Mouse (Mus musculus): ENCODE data around the gene Nxpe3.
A peak's percentile ranks its signal among the peaks of the same experiment; 100 is the strongest.
"Not testable (repeated sequence)": the region's sequence is repeated elsewhere in the genome, so short reads cannot be mapped to it uniquely, and the experiment has no call there.

Nxpe3 gene

DNA sequence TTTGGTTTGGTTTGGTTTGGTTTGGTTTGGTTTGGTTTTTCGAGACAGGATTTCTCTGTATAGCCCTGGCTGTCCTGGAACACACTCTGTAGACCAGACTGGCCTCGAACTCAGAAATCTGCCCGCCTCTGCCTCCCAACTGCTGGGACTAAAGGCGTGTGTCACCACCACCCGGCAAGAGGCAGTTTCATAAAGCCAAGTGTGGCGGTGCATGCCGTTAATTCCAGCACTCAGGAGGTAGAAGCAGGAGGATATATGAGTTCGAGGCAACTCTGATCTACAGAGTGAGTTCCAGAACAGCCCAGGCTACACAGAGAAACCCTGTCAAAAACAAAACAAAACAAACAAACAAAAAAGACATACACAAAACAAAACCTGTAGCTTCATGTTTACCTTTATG lies 57.4 kb downstream of the Nxpe3 start:
- not testable (repeated sequence) for DNase-seq (ENCODE audit: low spot score in 2 of 2)

DNA sequence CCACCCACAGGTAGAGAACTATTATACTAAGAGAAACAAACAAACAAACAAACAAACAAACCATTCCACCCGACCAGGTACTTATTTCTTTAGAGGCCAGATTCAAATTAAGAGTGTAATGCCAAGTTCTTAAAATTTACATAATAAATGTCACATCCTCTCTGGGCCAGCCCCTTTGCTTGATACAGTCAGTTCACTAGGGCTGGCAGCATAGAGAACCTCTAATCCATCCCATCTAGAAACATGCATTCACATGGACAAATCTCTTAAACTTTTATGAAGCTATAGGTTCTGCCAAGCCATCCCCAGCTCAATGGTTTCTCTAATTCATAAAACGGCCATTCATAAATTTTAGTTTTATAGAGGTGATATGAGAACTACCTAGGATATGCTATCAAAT lies 57.9 kb downstream of the Nxpe3 start:
- DNase-seq (ENCODE audit: low spot score in 2 of 2), result no peak

DNA sequence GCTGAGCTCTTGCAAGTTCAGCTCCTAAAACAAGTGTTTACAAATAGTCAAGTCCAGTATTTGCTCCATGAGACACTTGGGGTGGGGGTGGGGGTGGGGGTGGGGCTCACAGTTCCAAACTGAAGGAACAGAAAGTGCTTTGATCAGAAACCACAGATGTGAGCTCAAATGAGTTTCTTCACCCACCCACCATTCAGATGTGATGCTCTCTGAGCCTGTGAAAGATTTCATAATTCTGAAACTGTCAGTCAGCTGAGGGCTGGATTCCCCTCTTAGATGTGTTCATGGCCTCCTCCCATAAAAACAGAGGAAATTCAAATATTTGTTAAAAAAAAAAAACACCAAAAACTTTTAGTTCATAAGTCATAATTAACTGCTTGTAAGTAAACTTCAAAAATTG lies 59.3 kb downstream of the Nxpe3 start:
- no peak for DNase-seq (ENCODE audit: low spot score in 2 of 2)

DNA sequence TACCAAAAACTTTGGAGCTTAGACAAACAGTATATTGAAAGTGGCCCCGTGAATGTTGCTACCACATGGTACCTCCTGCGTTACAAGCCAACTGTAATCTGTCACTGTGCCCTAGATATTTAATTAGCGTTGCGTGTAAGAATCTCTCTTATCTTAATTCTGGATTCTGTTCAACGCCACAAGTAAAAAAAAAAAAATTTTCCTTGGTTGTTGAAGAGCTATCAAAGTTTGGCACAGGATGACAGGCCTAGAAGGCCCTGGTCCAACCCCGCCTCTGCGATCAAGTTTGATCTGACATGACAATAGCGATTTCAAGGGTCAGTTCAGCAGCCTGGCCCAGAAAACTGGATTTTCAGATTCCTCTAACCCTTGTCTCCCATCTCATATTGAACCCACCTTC lies 62.5 kb downstream of the Nxpe3 start:
- no peak for DNase-seq (ENCODE audit: low spot score in 2 of 2)

DNA sequence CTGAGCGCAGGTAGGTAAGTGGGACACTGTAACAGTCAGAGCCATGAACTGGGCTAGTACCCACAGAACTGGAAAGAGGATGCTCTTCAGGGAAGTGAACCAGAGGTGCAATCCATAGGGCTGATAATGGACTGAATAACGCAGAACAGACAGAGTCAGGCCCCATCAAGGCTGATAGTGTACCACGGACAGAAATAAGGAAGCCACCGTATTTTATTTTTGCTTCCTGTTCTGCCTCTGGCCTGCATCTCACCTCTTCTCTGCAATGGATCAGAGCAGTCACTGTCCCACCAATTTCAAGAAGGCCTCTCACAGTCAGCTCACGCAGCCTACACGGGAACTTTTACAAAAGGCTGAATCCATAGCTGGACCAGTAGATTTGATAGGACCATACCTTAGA lies 63.0 kb downstream of the Nxpe3 start:
- no peak for DNase-seq (ENCODE audit: low spot score in 2 of 2)

DNA sequence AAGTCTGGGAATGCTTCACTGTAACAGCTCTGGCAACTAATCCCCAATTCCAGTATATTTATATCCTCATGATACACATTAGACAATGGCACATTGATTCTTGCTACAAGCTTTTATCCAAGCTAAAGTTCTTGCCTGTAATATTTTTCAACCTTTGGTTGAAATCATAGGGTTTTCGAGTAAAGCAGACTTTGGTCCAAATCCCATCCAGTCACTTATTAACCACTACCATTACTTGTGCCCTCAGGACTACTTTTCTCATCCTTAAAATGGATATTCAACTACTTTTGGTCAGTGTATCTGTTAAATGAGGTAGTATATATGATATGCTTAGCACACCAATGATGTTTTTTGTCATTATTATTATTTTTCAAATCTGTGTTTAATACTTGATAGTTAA lies 63.6 kb downstream of the Nxpe3 start:
- DNase-seq (ENCODE audit: low spot score in 2 of 2), result no peak

DNA sequence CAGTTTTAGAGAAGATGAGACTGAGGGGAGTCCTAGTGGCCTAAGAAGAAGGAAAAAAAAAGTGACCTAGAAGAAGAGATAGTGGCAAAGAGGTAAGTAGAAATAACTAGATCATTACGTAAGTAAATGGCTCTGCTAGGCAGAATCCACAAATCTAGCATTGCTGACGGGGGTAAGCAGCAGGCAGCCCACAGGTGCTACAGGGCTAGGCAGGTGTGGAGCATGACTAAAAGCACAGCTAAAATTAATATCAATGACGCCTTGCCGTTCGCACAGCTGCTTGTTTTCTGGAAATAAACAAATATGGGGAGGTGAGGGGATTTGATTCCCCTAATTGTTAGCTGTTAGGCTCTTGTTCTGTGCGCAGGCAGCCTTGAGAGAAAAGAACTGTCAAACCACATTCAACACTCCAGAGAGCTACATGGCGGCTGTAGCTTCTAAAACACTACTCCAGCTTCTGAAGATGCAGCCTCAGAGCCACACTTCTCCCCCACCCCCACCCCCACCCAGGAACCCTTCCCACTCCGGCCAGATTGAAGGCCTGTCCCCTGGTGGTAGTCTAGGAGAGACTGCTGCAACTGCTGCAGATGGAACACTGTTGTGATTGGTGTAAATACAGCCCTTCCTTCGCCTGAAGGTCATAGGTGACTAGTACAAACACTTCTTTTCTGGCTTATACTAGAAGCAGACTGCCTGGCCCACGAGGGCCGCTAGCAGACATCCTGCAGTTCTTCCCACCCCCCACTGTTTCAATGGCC lies 71.5 kb downstream of the Nxpe3 start:
- DNase-seq (ENCODE audit: low spot score in 2 of 2), result no peak

DNA sequence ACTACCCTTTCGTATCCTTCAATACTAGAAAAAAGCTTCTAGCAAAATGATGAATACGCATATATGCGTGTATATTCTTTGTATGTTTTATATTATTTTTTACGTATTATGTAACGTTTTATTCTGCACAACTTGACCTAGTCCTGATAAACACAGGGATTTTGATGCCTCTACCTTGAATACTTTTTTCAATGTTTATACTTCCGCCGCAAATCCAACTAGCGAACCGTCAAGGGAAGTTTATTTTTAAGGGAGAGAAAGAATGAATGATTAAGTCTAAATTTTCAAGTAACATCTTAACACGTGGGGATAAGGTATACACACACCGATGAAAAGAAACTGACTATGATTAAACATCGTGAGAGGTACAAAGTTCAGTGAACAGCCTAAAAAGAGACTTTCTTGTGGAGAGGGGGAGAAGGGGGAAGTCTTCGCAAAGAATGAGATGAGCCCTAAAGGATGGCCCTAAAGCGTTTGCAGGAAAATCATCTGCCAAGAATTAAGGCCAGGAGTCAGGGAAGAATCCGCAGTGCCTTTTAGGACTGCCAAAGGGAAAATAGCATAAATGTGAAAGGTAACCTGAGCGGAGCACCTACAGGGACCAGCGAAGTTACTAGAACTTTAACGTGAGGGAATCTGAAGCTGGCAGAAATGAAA lies 72.2 kb downstream of the Nxpe3 start:
- DNase-seq (ENCODE audit: low spot score in 2 of 2), result no peak

DNA sequence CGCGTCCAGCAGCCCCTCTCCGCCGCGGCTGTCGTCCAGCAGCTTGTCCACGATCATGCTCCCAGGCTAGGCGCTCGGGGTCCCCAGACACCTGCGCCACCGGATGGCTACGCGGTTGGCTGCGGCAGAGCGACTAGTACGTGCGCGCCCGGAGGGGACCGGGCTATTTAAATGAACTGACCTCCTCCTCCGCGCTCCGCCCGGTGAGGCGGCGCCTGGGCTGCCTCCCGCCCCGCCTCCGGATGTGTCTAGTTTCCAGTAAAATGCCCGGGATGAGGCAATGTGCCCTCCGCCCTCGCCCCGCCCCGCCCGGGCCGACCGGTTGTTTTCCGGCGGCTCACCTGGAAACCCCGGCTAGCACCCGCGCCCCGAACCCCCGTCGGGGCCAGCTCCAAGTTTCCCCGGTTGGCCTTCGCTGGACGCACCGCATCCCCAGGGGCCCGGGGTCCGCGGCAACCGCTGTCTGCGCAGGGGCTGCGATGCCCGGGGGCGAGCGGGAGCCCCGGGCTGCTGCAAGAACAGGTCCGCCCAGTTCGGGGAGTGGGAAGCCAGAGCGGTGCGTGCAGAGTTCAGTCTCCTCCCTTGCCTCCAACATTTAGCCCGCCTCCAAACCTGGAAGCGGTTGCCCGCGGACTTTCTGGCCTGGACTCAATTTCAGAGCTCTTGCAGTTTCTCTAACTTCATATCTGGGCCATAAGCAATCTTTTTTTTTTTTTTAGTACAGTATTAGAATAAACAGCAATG lies 72.9 kb downstream of the Nxpe3 start:
- peak in 1 of 2 experiments; percentile 82 for DNase-seq (ENCODE audit: low spot score in 2 of 2)

DNA sequence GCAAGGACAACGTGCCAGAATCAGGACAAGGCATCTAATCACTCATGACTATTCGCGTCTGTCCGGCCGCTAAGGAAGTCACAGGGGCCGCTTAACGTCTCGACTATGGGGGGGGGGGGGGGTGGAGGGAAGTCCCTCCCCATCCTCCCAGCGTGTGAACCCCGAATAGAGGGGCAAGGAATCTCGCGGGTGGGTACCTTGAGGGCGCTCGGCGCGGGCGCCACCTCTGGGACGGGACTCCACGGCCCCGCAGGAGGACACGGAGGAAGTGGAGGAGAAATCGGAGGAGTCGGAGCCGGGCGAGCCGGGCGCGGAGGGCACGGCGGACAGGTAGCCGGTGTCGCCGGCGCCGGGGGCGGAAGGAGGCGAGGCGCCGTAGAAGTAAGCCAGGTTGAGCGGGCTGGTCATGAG lies 73.5 kb downstream of the Nxpe3 start:
- peak in 1 of 2 experiments; percentile 22 for DNase-seq (ENCODE audit: low spot score in 2 of 2)

DNA sequence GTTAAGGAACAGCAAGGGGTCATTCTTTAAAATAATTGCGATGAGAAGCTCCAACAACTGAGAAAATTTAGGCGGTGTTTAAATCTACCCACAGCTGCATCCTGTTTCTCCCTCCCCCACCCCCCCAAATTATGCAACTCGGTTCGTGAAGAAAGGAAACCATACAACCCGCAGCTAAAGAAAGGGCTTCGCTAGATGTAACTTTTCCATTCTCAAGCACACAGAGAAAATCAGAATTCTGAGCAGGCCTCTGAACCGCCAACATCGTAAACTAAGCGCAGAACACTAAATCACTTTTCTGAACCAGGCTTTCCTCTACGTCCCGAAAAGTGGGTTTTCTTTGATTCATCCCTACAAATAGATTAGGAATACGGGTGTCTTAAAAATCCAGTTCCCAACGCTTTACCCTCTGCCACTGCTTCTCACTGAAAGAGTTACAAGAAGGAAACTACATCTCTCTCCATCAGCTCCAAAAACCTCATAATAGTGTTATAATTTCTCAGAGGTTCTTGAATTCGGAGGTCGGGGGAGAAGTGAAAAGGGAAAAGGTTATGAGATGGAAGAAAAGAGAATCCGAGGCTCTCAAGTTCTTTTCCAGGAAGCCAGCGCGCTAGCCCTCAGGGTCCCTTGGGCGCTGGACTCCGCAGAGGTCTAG lies 74.0 kb downstream of the Nxpe3 start:
- DNase-seq (ENCODE audit: low spot score in 2 of 2), result no peak

DNA sequence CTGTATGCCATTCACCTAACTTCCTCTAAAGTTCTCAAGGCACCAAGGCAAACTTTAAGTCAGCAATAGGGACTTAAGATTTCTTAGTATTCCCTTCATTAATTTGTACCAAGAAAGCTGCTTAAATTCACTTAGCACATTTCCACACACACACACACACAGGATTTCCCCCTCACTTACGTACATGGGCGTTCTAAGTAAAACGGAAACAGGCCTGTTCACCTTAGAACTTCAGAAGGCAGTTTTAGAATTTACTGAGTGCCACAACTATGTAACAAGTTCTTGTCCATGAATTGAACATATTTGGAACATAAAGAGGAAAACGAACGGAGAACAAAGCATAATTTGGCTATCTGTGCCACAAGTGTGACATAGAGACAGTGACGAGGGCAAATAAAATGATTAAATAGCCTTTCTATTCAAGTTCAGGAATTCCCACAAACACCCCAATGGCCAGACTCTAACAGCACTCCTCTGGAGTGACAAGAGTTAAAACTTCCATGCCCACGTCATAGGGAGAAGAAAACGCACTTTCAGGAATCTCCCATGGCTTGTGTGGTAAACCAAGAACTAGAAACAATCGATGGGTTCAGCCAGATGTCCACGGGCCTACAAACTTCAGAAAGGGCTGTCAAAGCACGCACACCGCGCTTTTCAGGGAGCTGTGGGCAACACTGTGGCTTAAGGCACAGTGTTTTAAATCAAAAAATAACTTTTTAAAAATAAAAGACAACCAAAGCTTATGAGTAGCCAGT lies 74.7 kb downstream of the Nxpe3 start:
- no peak for DNase-seq (ENCODE audit: low spot score in 2 of 2)

DNA sequence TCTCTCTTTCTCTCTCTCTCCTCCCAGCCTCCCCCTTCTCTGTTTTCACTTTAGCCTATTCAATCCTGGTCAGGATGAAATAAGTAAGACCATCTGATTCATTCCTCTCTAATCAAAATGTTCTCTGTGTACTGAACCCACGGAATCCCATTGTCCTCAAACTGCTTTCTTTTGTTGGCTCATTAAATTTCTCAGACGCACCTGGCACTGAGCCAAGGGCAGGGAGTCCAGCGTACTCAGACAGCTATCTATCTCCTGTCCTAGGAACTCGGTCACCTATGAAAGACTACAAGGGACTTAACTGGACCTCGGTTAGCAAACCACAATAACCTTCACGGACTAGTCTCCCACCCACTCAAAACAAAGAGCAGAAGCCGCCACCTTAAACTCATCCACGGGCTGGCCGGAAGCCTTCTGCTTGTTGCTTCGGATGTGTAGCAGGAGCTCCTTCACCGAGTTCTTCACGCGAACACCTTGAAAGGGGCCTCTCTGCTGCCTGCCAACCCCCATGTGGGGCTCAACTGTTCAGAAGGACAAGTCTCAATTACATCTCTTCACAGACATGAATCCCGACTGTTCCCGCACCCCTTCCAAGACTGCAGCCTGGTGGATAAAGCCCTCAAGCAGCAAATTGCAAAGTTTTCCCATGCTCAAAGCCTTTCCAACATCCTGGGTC lies 75.8 kb downstream of the Nxpe3 start:
- no peak for DNase-seq (ENCODE audit: low spot score in 2 of 2)

DNA sequence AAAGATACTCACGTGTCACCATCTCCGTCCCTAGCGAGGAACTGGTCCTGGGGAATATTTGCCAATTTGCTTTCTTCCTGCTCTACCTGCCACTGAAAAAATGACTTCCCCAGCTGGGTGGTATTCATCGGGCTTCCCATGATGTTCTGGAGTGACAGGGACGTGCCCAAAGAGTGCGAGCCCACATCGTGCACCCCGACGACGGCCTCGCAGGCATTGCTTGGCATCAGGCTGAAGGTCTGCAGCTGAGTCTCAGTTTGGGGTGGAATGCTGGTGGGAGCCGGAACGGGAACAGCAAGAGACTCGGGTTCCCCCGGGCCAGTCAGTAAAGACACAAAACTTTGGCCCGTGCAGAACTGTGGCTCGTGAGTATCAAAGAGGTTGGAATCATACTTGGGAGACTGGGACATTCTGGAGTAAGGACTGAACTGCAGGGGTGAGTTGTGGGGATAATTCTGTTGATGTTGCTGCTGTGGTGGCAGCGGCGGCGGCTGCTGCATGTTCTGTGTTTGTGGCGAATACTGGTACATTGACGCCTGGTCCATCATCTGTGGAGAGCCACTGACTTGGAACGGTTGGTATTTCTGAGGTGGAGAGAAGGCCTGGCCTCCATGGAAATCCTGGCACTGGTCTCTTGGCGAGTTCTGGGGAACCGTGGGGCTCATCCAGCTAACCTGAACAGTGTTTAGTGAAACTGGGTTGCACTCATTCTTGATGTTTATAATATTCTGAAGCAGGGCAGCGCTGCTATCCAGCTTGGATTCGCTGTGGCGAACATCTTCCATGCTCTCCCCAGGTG lies 77.2 kb downstream of the Nxpe3 start:
- no peak for DNase-seq (ENCODE audit: low spot score in 2 of 2)

DNA sequence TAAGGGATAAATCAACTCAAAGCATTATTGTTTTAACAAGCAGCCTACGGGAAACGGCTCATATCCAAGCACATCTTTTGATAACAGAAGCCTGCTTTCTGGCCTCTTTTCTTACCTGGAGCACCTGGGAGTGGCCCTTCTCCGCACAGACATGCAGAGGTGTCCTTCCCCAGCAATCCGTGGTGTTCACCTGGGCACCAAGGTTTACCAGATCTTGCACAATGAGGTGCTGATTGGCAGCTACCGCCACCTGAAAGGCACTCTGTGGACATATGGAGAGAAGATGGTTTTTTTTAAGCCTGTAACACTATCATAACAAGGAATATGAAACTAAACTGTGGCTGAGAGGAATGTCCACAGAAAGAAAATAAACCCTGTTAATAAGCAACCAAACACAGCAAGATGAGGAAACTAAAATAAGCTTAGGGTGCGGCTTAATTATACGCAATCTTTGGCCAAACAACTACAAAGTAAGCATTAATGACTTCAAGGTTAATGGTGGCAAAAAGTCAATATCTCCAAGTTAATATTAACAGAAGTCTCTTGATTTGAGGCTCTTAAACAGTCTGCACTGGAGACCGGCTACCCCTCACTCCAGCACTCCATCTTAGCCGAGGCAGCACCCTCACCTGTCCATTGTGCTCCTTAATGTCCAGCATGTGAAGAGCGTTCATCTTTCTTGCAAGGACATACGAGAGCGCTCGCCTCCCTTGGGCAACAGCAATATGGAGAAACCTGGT lies 78.7 kb downstream of the Nxpe3 start:
- no peak for DNase-seq (ENCODE audit: low spot score in 2 of 2)

DNA sequence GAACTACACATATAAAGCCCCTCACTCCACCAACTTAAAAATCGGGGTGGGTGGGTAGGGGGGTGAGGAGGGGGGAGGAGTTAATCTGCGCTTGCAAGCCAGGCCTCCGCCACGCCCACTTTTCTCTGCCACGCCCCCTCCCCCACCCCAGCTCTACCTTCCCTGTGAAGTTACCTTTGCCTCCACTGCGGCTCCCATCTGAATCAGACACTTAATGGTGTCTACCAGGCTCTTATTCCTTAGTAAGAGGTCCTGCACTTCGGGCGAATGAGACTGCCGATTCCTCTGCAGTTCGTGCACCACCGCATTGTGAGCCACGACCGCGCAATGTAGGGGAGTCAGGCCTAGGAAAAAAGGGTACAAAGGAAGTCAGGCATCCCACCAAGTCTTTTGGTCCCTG lies 79.6 kb downstream of the Nxpe3 start:
- no peak for DNase-seq (ENCODE audit: low spot score in 2 of 2)

DNA sequence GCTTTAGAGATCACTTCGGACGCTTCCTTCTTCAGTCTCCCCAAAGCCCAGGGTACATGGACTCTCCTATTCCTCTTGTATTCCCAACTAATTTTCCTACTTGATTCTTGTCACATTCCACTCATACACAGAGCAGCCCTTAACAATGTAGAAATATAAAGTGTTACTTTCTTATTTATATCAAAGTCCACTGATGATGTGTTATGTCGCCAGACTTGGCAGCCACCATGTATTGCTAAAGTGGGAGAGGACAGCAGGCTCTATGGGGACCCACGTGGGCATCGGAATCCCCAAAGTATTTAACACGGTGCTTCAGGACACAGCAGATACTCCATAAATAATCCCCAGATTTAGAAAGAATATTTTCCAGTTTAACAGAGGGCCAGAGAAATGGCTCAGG lies 80.4 kb downstream of the Nxpe3 start:
- no peak for DNase-seq (ENCODE audit: low spot score in 2 of 2)

DNA sequence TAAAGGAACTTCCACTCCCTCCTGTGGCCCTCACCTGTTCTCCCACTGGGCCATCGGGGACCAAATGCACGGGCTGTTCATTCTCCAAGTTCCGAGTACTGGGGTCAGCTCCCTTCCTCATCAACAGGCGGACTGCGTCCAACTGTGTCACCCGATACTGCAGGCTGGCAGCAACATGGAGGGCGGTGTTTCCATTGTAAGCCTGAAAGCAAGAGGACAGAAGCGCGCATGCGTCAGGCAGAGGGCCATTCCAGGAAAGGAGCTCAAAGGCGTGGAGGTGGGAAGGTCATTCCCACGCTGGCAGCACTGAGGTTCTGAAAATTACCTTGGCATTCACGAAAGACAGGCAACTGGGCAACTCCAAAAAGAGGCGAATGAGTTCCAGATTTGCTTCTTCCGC lies 81.2 kb downstream of the Nxpe3 start:
- no peak for DNase-seq (ENCODE audit: low spot score in 2 of 2)

DNA sequence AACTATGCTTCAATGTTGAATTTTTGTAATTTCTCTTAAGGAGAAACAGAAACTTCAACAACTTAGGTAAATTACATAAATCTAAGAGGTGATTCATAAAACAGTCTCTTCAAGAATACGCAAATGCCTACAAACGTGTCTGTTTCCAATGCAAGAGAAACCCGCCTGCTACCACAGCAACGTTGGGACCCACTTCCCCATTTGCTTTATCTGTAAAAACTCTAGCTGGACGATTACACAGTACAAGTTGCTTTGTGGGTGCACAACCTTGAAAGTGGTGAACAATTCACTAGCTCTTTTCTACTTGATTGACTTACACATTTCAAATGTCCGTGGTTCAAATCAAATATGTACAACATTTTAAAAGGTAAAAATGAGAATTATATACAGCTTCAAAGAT lies 83.3 kb downstream of the Nxpe3 start:
- DNase-seq (ENCODE audit: low spot score in 2 of 2), result no peak
